Mouse (Mus musculus) limb, embryonic 14.5 days (tissue): Measurements from ENCODE around the gene Iqcf3. TPM values are rescaled to one million over a fixed set of nuclear protein-coding genes. Genes with fewer than 3 reads are reported as not detected.

Source experiments
- ATAC-seq: fragments of 200-750 bp; cut with Nextera tagmentation; 2 replicates; pipeline ENCODE4 v1.8.0; 2017; ENCODE audit warnings: low read depth, moderate number of reproducible peaks, moderate TSS enrichment; ENCODE audit not compliant: low FRiP score
- DNase-seq: peaks from one replicate; pipeline ENCODE4 v3.0.0-alpha.2; 2015; ENCODE audit warnings: low spot score
- H3K27ac ChIP-seq: fragments of 300-500 bp; sonication (generic); replicated peaks from 2 replicates; pipeline ENCODE4 v1.5.1; 2014; ENCODE audit warnings: low read depth, mild to moderate bottlenecking, low read length, moderate library complexity, mixed read lengths
- H3K27me3 ChIP-seq: fragments of 300-500 bp; sonication (generic); 2 replicates; pipeline ENCODE4 v1.6.1; 2014; ENCODE audit warnings: low read length, mixed read lengths; ENCODE audit not compliant: control insufficient read depth, insufficient read depth
- H3K36me3 ChIP-seq: fragments of 300-500 bp; sonication (generic); 2 replicates; pipeline ENCODE4 v1.6.1; 2014; ENCODE audit warnings: mild to moderate bottlenecking, low read length, moderate library complexity, mixed read lengths; ENCODE audit not compliant: control insufficient read depth, insufficient read depth
- H3K4me1 ChIP-seq: fragments of 300-500 bp; sonication (generic); 2 replicates; pipeline ENCODE4 v1.6.1; 2014; ENCODE audit warnings: antibody characterized with exemption, low read length, mixed read lengths; ENCODE audit not compliant: control insufficient read depth, insufficient read depth
- H3K4me2 ChIP-seq: fragments of 300-500 bp; sonication (generic); replicated peaks from 2 replicates; pipeline ENCODE4 v1.6.1; 2014; ENCODE audit warnings: low read depth, mild to moderate bottlenecking, low read length, moderate library complexity; ENCODE audit not compliant: severe bottlenecking
- H3K4me3 ChIP-seq: fragments of 300-500 bp; sonication (generic); replicated peaks from 2 replicates; pipeline ENCODE4 v1.5.1; 2014; ENCODE audit warnings: low read length
- H3K9ac ChIP-seq: fragments of 300-500 bp; sonication (generic); 2 replicates; pipeline ENCODE4 v1.6.1; 2014; ENCODE audit warnings: mild to moderate bottlenecking, low read depth, low read length, moderate library complexity; ENCODE audit not compliant: severe bottlenecking
- H3K9me3 ChIP-seq: fragments of 300-500 bp; sonication (generic); 2 replicates; pipeline ENCODE4 v1.6.1; 2016; ENCODE audit warnings: low read length; ENCODE audit not compliant: control insufficient read depth
- POLR2A ChIP-seq: fragments of 200-500 bp; IDR thresholded peaks from 2 replicates; pipeline ENCODE4 v1.8.0; 2012; ENCODE audit warnings: inconsistent platforms, mild to moderate bottlenecking, moderate library complexity, borderline replicate concordance; ENCODE audit not compliant: insufficient read depth, insufficient read length; ENCODE audit errors: extremely low read depth
- WGBS: fragments of 180-500 bp; shearing (Covaris S2); extraction: QIAGEN DNeasy Blood & Tissue Kit; methylation state at CpG from one replicate; pipeline ENCODE4 v1.1.7; 2014; 5-methylcytosine and 5-hydroxymethylcytosine counted together
- polyA plus RNA-seq, 2 experiments: library from polyadenylated mRNA; depleted of rRNA in 1 of 2; stranded (reverse) in 1 of 2; unstranded in 1 of 2; fragments of >200 nt; fragmentation: Nextera tagmentation in 1 of 2; extraction: Ambion mirVana in 1 of 2; gene quantifications; 2 replicates each; pipeline versions ENCODE4 v1.2.1 to v1.2.3; 2012 to 2014

The Iqcf3 gene
- polyA plus RNA-seq, 2 experiments = not detected

- H3K36me3 ChIP-seq = no peaks in the 10 kb centered on the region
- H3K9ac ChIP-seq = no peak within 1 kb of the TSS
- no peak within 1 kb of the TSS for H3K4me2 ChIP-seq
- TF ChIP-seq POLR2A = no peak
- no peak within 1 kb of the TSS for H3K27ac ChIP-seq
- no peaks in the 10 kb centered on the region for H3K4me1 ChIP-seq
- no peaks in the 10 kb centered on the region for H3K27me3 ChIP-seq
- no peak within 1 kb of the TSS for H3K4me3 ChIP-seq
- no peaks in the 10 kb centered on the region for H3K9me3 ChIP-seq
- DNase-seq (no peak), ATAC-seq (no peak)
- WGBS = 87% methylated on average over 7 of the region's 7 CpGs
Measured at GRCm38 (mm10) chr9:106570896-106571295, 9.5 kb upstream of the Iqcf3 start, which contains the start of gene Iqcf4. TSS of gene Iqcf4 (minus strand) at chr9:106570996.

- H3K9ac ChIP-seq = no peak overlapping the region
- no peaks in the 10 kb centered on the region for H3K4me1 ChIP-seq
- no peak overlapping the region for H3K4me2 ChIP-seq
- TF ChIP-seq POLR2A = no peak
- no peak overlapping the region for H3K27ac ChIP-seq
- 61% methylated on average over 11 of the region's 11 CpGs for WGBS
- no peaks in the 10 kb centered on the region for H3K9me3 ChIP-seq
- H3K27me3 ChIP-seq = no peaks in the 10 kb centered on the region
- H3K36me3 ChIP-seq = no peaks in the 10 kb centered on the region
- ATAC-seq (no peak), DNase-seq (no peak)
- no peak overlapping the region for H3K4me3 ChIP-seq
Measured at GRCm38 (mm10) chr9:106566437-106566836, 5.0 kb upstream of the Iqcf3 start.

GRCm38 (mm10) chr9:106564025-106564424 is 2.6 kb upstream of the Iqcf3 start:
- Histone ChIP-seq H3K4me1 (no peaks in the 10 kb centered on the region), H3K27ac (no peak overlapping the region), H3K4me2 (no peak overlapping the region), H3K36me3 (no peaks in the 10 kb centered on the region), H3K4me3 (no peak overlapping the region), H3K9ac (no peak overlapping the region), H3K27me3 (no peaks in the 10 kb centered on the region), H3K9me3 (no peaks in the 10 kb centered on the region)
- DNase-seq (no peak), ATAC-seq (no peak)
- no peak for TF ChIP-seq POLR2A
- 81% methylated on average over 8 of the region's 8 CpGs for WGBS

- DNase-seq = no peak
Measured at GRCm38 (mm10) chr9:106562291-106562690, 860 bp upstream of the Iqcf3 start.

GRCm38 (mm10) chr9:106534975-106535374 is 26.5 kb downstream of the Iqcf3 start:
- no peaks in the 10 kb centered on the region for H3K36me3 ChIP-seq
- ATAC-seq (no peak), DNase-seq (no peak)
- no peak overlapping the region for H3K4me2 ChIP-seq
- H3K4me1 ChIP-seq = no peaks in the 10 kb centered on the region
- no peaks in the 10 kb centered on the region for H3K9me3 ChIP-seq
- no peak overlapping the region for H3K4me3 ChIP-seq
- 91% methylated on average over 11 of the region's 11 CpGs for WGBS
- H3K9ac ChIP-seq = no peak overlapping the region
- no peaks in the 10 kb centered on the region for H3K27me3 ChIP-seq
- no peak overlapping the region for H3K27ac ChIP-seq
- TF ChIP-seq POLR2A = no peak

More at GRCm38 (mm10) chr9:106562291-106562690, 860 bp upstream of the Iqcf3 start:
- H3K4me1 ChIP-seq = no peaks in the 10 kb centered on the region
- no peak for ATAC-seq
- H3K27ac ChIP-seq = no peak overlapping the region
- no peaks in the 10 kb centered on the region for H3K9me3 ChIP-seq
- no peak overlapping the region for H3K4me3 ChIP-seq
- WGBS = 92% methylated on average over 11 of the region's 11 CpGs
- no peaks in the 10 kb centered on the region for H3K36me3 ChIP-seq
- no peak overlapping the region for H3K9ac ChIP-seq
- no peak for TF ChIP-seq POLR2A
- no peak overlapping the region for H3K4me2 ChIP-seq
- H3K27me3 ChIP-seq = no peaks in the 10 kb centered on the region

- Histone ChIP-seq H3K27ac (no peak overlapping the region), H3K9ac (no peak overlapping the region), H3K4me2 (no peak overlapping the region), H3K9me3 (no peaks in the 10 kb centered on the region), H3K36me3 (no peaks in the 10 kb centered on the region), H3K27me3 (no peaks in the 10 kb centered on the region), H3K4me1 (no peaks in the 10 kb centered on the region), H3K4me3 (no peak overlapping the region)
- no peak for TF ChIP-seq POLR2A
- DNase-seq = no peak
- ATAC-seq = no peak
- 92% methylated on average over 7 of the region's 7 CpGs for WGBS
Measured at GRCm38 (mm10) chr9:106534296-106534695, 27.1 kb downstream of the Iqcf3 start.
